Mouse (Mus musculus): Measurements from ENCODE around the gene Ift81. TPM values are rescaled to one million over a fixed set of nuclear protein-coding genes. Genes with fewer than 3 reads are reported as not detected.

The Ift81 gene
- polyA plus RNA-seq, 1 experiment from 2014 or later: 39.3 TPM

DNA sequence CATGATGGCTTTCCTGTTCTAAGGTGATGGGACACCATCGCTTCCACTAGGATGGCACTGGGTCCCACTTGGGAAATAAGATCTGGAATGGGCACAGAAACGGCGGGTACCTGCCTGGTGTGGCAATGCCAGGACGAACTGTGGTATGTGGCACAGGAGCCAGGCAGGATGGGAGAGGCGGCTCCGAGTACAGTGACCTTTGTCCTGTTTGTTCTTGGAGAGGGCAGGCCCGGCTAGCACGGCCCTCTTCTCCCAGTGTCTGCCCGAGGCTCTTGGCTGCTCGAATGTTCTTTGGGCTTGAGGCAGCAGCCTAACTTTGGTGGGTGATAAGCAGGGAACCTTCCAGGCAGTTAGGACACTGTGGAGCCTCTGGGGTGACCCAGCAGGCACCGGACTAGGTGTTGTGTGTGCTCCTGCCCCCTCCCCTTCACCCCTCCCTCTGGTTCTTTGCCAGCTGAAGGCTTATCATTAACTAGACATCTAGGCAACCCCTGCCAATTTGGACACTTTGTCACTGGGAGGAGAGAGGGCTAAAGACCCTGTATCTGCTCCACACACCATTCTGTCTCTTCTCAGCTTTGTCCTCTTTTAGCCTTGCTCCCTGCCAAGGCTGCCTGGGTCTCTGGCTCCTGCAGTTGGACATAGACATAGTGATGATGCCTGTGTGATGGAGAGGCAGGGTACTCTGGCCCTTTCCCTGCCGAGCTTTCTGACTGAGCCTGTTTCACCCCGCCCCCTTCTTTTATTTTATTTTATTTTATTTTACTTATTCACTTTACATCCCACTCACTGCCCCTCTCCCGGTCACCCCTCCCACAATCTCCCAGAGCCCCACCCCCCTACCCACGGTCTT is 87.2 kb downstream of the Ift81 start:
- H3K27me3 ChIP-seq: no peaks in the 10 kb centered on the region
- H3K36me3 ChIP-seq: no peaks in the 10 kb centered on the region
- no peaks in the 10 kb centered on the region for H3K9me3 ChIP-seq (replicated peaks)
- H3K4me2 ChIP-seq: peak overlapping the region; percentile 52
- peak overlapping the region; percentile 44 for H3K9ac ChIP-seq
- H3K27ac ChIP-seq: peak overlapping the region; percentile 97
- peaks cover 73% of the 10 kb centered on the region for H3K4me1 ChIP-seq (replicated peaks)
- H3K4me3 ChIP-seq: peak overlapping the region; percentile 21; the same call in 1 of the 2 replicates
- WGBS: 46% methylated on average over 15 of the region's 15 CpGs
- ATAC-seq (replicated peaks; ENCODE audit: insufficient number of reproducible peaks, insufficient read depth, low FRiP score, low read depth): peak; percentile 34; the same call in 1 of the 2 replicates

DNA sequence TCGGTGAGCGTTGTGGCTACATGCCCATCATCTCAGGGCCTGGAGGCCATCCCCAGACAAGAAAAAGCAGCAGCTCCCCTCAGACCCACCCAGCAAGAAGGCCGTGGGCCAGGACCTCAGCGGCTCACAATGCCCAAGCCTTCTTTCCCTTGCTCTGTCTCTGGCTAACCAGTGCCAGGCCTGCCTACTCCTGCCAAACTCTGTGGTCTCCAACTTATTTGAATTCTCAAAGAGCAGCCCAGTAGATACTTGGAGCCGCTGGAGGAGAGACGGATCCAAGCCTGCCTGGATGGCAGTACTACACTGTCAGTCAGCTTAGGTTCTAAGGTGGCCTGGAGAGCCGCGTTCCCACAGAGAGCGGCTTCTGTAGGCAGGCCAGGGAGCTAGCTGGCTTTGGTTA is 87.9 kb downstream of the Ift81 start:
- WGBS: 87% methylated on average over 9 of the region's 9 CpGs

GRCm38 (mm10) chr5:122525238-122525931 is 88.9 kb downstream of the Ift81 start:
- H3K4me3 ChIP-seq: no peak overlapping the region
- no peaks in the 10 kb centered on the region for H3K9me3 ChIP-seq (replicated peaks)
- no peaks in the 10 kb centered on the region for H3K27me3 ChIP-seq
- peaks cover 76% of the 10 kb centered on the region for H3K4me1 ChIP-seq (replicated peaks)
- no peaks in the 10 kb centered on the region for H3K36me3 ChIP-seq
- 65% methylated on average over 14 of the region's 14 CpGs for WGBS
- H3K4me2 ChIP-seq: no peak overlapping the region
- ATAC-seq (replicated peaks; ENCODE audit: insufficient number of reproducible peaks, insufficient read depth, low FRiP score, low read depth): no peak
- H3K9ac ChIP-seq: peak overlapping the region; percentile 35
- peak overlapping the region; percentile 97 for H3K27ac ChIP-seq

More for the DNA sequence above, 87.9 kb downstream of the Ift81 start:
- Histone ChIP-seq H3K4me2 (no peak overlapping the region), H3K27ac (peak overlapping the region; percentile 97), H3K4me1 (replicated peaks) (peaks cover 73% of the 10 kb centered on the region), H3K9ac (no peak overlapping the region; the same call in 1 of the 2 replicates), H3K4me3 (no peak overlapping the region), H3K27me3 (no peaks in the 10 kb centered on the region), H3K9me3 (replicated peaks) (no peaks in the 10 kb centered on the region), H3K36me3 (no peaks in the 10 kb centered on the region)
- no peak for ATAC-seq (replicated peaks; ENCODE audit: insufficient number of reproducible peaks, insufficient read depth, low FRiP score, low read depth)

GRCm38 (mm10) chr5:122524854-122525237 is 89.5 kb downstream of the Ift81 start:
- H3K9ac ChIP-seq: peak overlapping the region; percentile 35
- H3K36me3 ChIP-seq: no peaks in the 10 kb centered on the region
- no peak overlapping the region for H3K4me2 ChIP-seq
- no peaks in the 10 kb centered on the region for H3K27me3 ChIP-seq
- H3K4me3 ChIP-seq: no peak overlapping the region
- no peaks in the 10 kb centered on the region for H3K9me3 ChIP-seq (replicated peaks)
- ATAC-seq (replicated peaks; ENCODE audit: insufficient number of reproducible peaks, insufficient read depth, low FRiP score, low read depth): no peak
- WGBS: 61% methylated on average over 4 of the region's 4 CpGs
- H3K27ac ChIP-seq: peak overlapping the region; percentile 97
- peaks cover 76% of the 10 kb centered on the region for H3K4me1 ChIP-seq (replicated peaks)

DNA sequence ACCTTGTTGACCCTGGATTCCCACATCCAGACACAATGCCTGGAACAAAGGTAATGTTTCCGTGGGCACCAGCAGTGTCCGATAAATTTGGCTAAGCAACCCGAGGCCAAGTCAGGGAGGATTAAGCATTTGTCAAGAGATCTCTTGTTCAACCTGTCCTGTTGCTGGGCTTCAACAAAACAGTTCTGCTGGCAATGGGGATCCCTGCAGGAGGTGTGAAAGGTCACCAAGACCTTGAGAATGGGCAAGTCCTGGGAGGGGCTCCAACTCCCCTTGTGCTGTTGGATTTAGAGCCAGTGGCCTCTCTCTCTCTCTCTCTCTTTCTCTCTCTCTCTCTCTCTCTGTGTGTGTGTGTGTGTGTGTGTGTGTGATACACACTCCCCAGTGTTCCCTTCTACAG is 90.1 kb downstream of the Ift81 start:
- ATAC-seq (replicated peaks; ENCODE audit: insufficient number of reproducible peaks, insufficient read depth, low FRiP score, low read depth): no peak
- 64% methylated on average over 3 of the region's 3 CpGs for WGBS
- Histone ChIP-seq H3K9me3 (replicated peaks) (no peaks in the 10 kb centered on the region), H3K4me3 (no peak overlapping the region), H3K4me2 (no peak overlapping the region), H3K4me1 (replicated peaks) (peaks cover 76% of the 10 kb centered on the region), H3K27ac (peak overlapping the region; percentile 97), H3K27me3 (no peaks in the 10 kb centered on the region), H3K36me3 (no peaks in the 10 kb centered on the region), H3K9ac (no peak overlapping the region)

- no peak overlapping the region for H3K4me3 ChIP-seq
- ATAC-seq (replicated peaks; ENCODE audit: insufficient number of reproducible peaks, insufficient read depth, low FRiP score, low read depth): peak; percentile 87
- H3K9ac ChIP-seq: no peak overlapping the region
- H3K4me1 ChIP-seq (replicated peaks): peaks cover 70% of the 10 kb centered on the region
- peak overlapping the region; percentile 80 for H3K27ac ChIP-seq
- no peaks in the 10 kb centered on the region for H3K27me3 ChIP-seq
- peak overlapping the region; percentile 45 for H3K4me2 ChIP-seq
- WGBS: 22% methylated on average over 3 of the region's 3 CpGs
- H3K9me3 ChIP-seq (replicated peaks): no peaks in the 10 kb centered on the region
- H3K36me3 ChIP-seq: no peaks in the 10 kb centered on the region
Observed at GRCm38 (mm10) chr5:122521130-122521473, 93.2 kb downstream of the Ift81 start.

DNA sequence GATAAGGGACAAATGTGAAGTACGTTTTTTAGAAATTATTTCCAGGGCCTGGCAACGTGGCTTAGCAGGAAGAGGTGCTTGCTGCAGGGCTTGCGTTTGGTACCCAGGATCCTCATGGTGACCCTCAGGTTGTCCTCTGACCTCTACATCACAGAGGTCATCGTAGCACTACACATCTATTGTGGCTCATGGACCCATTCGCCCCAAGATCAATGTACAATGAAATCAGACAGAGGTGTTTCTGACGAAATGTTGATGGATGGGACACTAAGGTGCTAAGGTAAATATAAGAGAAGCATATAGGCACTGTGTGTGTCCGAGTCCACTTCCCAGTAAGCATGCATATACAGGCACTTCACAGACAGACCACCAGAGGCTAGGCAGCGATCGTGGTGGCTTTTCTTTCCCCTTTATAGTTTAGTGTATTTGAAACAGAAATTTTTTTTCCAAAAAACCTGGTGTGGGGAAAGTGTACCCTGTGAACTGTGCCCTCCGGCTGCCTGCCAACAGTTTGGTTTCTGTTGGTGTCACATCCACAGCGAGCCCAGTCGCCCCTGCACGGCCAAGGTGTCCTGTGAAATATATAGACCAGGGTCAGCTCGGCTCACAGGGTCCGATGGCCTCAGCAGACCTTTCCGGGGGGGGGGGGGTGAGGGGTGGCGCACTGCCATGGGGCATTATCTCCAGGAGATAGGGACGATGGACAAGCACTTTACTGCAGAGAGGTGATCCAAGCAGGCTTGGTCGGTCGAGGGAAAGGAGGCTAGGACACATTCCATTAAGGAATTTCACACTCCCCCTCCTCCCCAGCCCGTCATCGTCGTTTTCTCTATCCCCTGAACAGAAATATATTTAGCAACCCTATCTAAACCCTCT is 93.8 kb downstream of the Ift81 start:
- no peaks in the 10 kb centered on the region for H3K9me3 ChIP-seq (replicated peaks)
- 0 out of 2 replicates have a peak overlapping the region, but pooled peaks have one; percentile 5 for H3K4me3 ChIP-seq
- peak overlapping the region; percentile 80 for H3K27ac ChIP-seq
- H3K36me3 ChIP-seq: no peaks in the 10 kb centered on the region
- 25% methylated on average over 23 of the region's 23 CpGs for WGBS
- H3K4me2 ChIP-seq: peak overlapping the region; percentile 45
- no peak overlapping the region for H3K9ac ChIP-seq
- peak; percentile 88 for ATAC-seq (replicated peaks; ENCODE audit: insufficient number of reproducible peaks, insufficient read depth, low FRiP score, low read depth)
- no peaks in the 10 kb centered on the region for H3K27me3 ChIP-seq
- peaks cover 66% of the 10 kb centered on the region for H3K4me1 ChIP-seq (replicated peaks)

DNA sequence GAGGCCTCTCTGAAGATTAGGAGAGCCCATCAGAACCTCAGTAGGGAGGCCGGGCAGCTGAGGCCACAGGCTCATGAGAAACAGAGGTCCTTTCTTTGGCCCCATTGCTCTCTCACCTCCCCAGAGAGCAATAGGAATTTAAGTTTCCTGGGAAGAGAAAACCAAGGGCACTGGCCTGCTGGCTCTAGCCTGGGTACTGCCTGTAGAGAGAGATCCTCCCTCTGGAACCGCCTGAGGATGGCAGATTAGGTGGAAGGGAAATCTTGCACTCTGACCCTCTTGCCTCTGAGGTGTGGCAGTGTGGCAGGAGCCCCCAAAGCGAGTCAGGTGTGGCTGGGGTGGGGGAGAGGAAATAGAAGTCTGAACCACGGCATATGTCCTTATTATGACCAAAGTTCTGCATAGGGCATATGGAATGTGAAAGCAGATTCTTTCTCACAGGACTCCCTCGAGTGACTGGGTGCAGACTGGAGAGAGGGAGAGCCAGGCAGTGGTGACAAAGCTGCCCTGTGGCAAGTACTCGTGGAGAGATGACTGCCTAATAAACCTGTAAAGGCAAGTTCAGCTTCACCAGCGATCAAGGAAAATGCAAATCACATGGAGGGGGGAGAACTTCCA is 95.2 kb downstream of the Ift81 start:
- Histone ChIP-seq H3K4me1 (replicated peaks) (peaks cover 57% of the 10 kb centered on the region), H3K9ac (peak overlapping the region; percentile 23), H3K4me3 (no peak overlapping the region), H3K36me3 (no peaks in the 10 kb centered on the region), H3K4me2 (no peak overlapping the region), H3K27ac (peak overlapping the region; percentile 80), H3K27me3 (no peaks in the 10 kb centered on the region), H3K9me3 (replicated peaks) (no peaks in the 10 kb centered on the region)
- 32% methylated on average over 7 of the region's 7 CpGs for WGBS
- ATAC-seq (replicated peaks; ENCODE audit: insufficient number of reproducible peaks, insufficient read depth, low FRiP score, low read depth): no peak

GRCm38 (mm10) chr5:122518247-122518646 is 96.1 kb downstream of the Ift81 start:
- Histone ChIP-seq H3K4me2 (no peak overlapping the region), H3K27ac (peak overlapping the region; percentile 80), H3K27me3 (no peaks in the 10 kb centered on the region), H3K4me1 (replicated peaks) (peaks cover 58% of the 10 kb centered on the region), H3K9me3 (replicated peaks) (no peaks in the 10 kb centered on the region), H3K4me3 (no peak overlapping the region), H3K36me3 (no peaks in the 10 kb centered on the region), H3K9ac (no peak overlapping the region)
- WGBS: 48% methylated on average over 8 of the region's 8 CpGs
- no peak for ATAC-seq (replicated peaks; ENCODE audit: insufficient number of reproducible peaks, insufficient read depth, low FRiP score, low read depth)

- no peak overlapping the region for H3K4me3 ChIP-seq
- no peaks in the 10 kb centered on the region for H3K9me3 ChIP-seq (replicated peaks)
- no peak overlapping the region for H3K4me2 ChIP-seq
- peaks cover 65% of the 10 kb centered on the region for H3K4me1 ChIP-seq (replicated peaks)
- no peaks in the 10 kb centered on the region for H3K36me3 ChIP-seq
- no peaks in the 10 kb centered on the region for H3K27me3 ChIP-seq
- H3K9ac ChIP-seq: no peak overlapping the region
- no peak overlapping the region for H3K27ac ChIP-seq
- no peak for ATAC-seq (replicated peaks; ENCODE audit: insufficient number of reproducible peaks, insufficient read depth, low FRiP score, low read depth)
- 74% methylated on average over 5 of the region's 5 CpGs for WGBS
Observed at GRCm38 (mm10) chr5:122516901-122517300, 97.4 kb downstream of the Ift81 start.
